Mouse (Mus musculus) spleen, postnatal 4 days (tissue): ENCODE results near the gene Cast.
A peak's percentile ranks its signal among the peaks of the same experiment; 100 is the strongest.

ENCODE experiments used
- DNase-seq, 2 experiments: peaks; one replicate each; pipeline ENCODE4 v3.0.0; 2022; ENCODE audit warnings: low spot score in 2 of 2

Gene Cast

GRCm38 (mm10) chr13:74808152-74808929 is at the start of gene Cast:
Gene Cast (minus strand): TSS chr13:74808810.
- peak; percentile 44 to 82 for DNase-seq

- peak; percentile 57 to 74 for DNase-seq
These were observed 45.9 kb upstream of the Cast start for GRCm38 (mm10) chr13:74854338-74855047.

- no peak for DNase-seq
These were observed 42.2 kb upstream of the Cast start for GRCm38 (mm10) chr13:74850823-74851222.

- DNase-seq: no peak
These were observed 37.3 kb upstream of the Cast start for GRCm38 (mm10) chr13:74845886-74846285.

- DNase-seq: no peak
These were observed 25.9 kb upstream of the Cast start for GRCm38 (mm10) chr13:74834543-74834942.

GRCm38 (mm10) chr13:74822095-74822494 is 13.5 kb upstream of the Cast start:
- no peak for DNase-seq

GRCm38 (mm10) chr13:74815753-74816152 is 7.1 kb upstream of the Cast start:
- no peak for DNase-seq

GRCm38 (mm10) chr13:74807446-74808151 is 1.0 kb downstream of the Cast start:
- DNase-seq: peak; percentile 77 to 88

- no peak for DNase-seq
These were observed 1.7 kb downstream of the Cast start for GRCm38 (mm10) chr13:74806934-74807333.

- DNase-seq: no peak
These were observed 14.2 kb downstream of the Cast start for GRCm38 (mm10) chr13:74794435-74794834.

- DNase-seq: no peak
These were observed 20.9 kb downstream of the Cast start for GRCm38 (mm10) chr13:74787681-74788080.

GRCm38 (mm10) chr13:74772151-74772550 is 36.5 kb downstream of the Cast start:
- no peak for DNase-seq

- DNase-seq: peak; percentile 89 to 93
These were observed 38.1 kb downstream of the Cast start for GRCm38 (mm10) chr13:74770480-74770879.

GRCm38 (mm10) chr13:74769871-74770270 is 38.7 kb downstream of the Cast start:
- DNase-seq: no peak

GRCm38 (mm10) chr13:74767186-74767585 is 41.4 kb downstream of the Cast start:
- DNase-seq: no peak

GRCm38 (mm10) chr13:74762741-74763140 is 45.9 kb downstream of the Cast start:
- DNase-seq: no peak

GRCm38 (mm10) chr13:74759152-74759551 is 49.5 kb downstream of the Cast start:
- DNase-seq: no peak

GRCm38 (mm10) chr13:74743219-74743618 is 65.4 kb downstream of the Cast start:
- DNase-seq: no peak

GRCm38 (mm10) chr13:74736396-74736795 is 72.2 kb downstream of the Cast start:
- DNase-seq: no peak

- DNase-seq: peak in 1 of 2 experiments; percentile 45
These were observed 72.8 kb downstream of the Cast start for GRCm38 (mm10) chr13:74735834-74736233.

- no peak for DNase-seq
These were observed 74.9 kb downstream of the Cast start for GRCm38 (mm10) chr13:74733726-74734125.

- DNase-seq: no peak
These were observed 89.6 kb downstream of the Cast start for GRCm38 (mm10) chr13:74719002-74719401.
